Mouse (Mus musculus) cerebellum, postnatal 25 days (tissue): ENCODE measurements around the gene Fshr.

Experiments used
- DNase-seq, 2 experiments: peaks; one replicate each; pipeline ENCODE4 v3.0.0; 2021; ENCODE audit warnings: mixed read lengths in 2 of 2

The Fshr gene

DNA sequence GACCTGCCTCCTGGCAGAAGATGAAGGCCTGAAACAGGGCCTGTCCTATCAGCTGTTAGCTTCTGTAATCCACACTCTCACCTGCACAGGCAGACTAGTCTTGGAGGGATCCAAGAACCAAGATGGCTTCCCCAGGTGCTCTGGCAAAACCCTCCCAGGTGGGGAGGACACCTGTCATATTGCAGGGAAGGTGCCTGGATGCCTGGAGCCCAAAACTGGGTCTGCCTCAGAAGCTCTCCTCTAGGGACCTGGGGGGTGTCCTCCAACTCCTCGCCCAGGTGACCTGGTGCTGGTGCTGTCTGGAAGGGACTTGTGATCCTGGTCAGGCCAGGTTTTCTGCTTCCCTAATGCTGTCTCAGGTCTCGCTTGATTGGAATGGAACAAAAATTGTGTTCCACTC, 167.5 kb downstream of the Fshr start:
- DNase-seq, result no peak

DNA sequence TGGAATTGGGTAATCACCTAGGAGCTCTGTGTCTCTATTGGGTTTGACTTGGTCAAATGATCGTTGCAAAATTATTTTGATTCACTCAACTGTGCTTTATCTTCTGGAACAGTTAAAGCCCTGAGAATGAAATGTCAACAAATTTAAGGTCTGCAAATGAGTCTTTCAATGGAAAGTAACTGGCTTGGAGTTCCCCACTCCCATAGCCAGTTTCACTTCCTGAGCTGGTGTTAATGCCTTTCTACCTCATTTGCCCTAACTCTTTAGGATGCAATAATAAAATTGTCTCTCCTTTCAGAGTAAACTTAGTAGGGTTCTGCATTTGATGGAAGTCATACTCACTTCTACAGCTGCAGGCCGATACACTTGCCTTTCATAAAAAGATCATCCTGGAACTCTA, 181.0 kb downstream of the Fshr start:
- DNase-seq, result no peak

- no peak for DNase-seq
These were observed 183.5 kb downstream of the Fshr start for GRCm38 (mm10) chr17:89017002-89017401.

DNA sequence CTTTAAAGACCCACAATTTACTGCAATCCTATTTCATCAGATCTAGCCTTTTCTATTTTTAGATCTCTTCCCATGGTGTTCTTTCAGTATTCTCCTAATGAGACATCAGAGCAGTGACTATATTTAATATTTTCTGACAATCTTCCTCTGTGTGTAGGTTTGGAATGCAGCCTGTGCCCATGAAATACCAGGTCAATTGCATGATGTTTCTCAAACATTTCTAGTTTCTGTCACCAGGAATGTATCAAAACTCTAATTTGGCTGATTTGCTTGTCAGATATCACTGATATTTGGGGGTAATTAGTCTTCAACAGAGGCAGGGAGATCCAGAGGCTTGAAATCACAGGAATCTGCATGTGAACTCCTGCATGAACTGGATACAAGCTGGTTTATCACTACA, 186.8 kb downstream of the Fshr start:
- DNase-seq, result no peak

- no peak for DNase-seq
These were observed 191.4 kb downstream of the Fshr start for GRCm38 (mm10) chr17:89009117-89009516.

DNA sequence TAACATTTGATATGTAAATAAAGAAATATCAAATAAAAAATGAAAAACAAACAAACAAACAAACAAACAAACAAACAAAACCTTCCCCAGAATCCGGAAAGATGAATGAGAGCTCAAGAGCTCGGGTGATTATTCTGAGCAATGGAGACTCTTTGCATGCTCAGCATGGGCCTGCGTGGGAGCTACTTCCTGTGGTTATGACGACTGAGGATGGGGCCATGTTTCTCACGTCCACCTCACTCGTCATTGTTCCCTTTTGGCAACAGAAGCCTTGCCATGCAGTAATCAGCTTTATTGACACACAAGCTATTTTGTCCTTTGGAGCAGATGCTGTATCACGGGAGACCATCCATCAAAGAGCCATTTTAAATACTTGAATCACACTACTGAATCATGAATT, 191.8 kb downstream of the Fshr start:
- DNase-seq, result no peak

- DNase-seq, result no peak
These were observed 194.5 kb downstream of the Fshr start for GRCm38 (mm10) chr17:89005959-89006358.

GRCm38 (mm10) chr17:88999907-89000306, 200.6 kb downstream of the Fshr start:
- DNase-seq, result no peak

DNA sequence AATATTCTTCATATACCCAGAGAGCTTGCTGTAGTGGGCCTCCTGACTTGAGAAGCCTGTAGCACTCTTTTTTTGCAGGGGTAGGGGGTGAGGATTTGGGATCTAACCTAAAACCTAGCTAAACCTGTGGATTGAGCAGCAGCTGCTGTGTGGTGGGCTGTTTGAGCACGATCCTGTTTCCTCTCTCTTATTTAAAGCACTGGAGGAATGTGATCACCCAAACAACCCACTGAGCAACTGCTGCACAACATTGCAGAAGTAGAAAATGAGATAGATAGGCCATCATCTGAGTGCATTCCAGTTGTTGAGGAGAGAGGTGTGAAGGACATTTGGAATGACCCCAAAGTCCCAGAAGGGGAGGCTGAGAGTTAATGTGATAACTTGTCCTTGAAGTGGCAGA, 202.2 kb downstream of the Fshr start:
- no peak for DNase-seq

GRCm38 (mm10) chr17:88991238-88991637, 209.2 kb downstream of the Fshr start:
- no peak for DNase-seq

DNA sequence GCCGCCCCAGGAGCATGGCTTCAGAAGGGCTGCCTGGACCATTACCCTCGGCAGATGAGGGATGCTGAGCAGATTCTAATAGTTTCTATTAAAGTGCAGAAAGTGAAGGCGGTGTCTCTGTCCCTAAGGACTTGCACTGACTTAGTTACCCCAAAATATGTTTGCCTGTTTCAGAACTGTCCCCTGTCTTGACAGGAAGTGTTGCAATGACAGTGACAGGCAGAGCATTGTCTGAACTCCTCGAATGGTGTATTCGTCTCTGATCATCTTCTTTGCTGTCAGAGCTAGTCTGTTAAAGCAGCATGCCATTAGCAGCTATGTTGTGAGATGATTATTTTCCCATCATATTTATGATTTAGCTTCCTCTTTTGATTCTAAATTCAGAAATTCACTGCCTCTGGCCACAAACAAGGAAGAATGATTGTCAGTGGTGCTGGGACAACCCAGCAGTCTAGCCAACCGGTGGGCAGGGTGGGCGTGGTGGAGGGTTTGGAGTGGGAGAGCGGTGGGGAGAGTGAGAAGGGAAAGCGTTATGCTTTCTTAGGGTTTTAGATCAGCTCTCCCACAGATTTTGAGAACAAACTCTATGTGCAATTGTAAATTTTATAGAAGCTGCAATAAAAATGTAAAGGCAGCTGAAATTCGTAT, 219.6 kb downstream of the Fshr start:
- DNase-seq, result no peak

DNA sequence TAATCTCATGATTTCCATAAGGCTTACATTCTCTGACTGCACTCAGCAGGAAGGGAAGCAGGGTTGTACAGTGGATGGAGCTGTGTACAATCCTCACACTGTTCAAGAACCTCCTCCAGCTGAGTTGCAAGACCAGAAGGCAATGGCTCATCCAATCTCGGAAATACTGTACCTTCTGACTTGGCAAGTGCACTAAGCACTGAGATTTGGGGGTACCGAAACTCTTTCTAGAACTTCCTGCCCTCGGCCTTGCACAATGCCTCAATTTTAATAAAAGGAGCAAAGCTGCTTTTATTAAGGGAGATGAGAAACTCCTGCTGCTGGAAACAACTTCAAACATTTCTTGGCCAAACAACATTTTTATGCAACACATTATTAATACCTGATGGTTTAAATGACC, 225.9 kb downstream of the Fshr start:
- no peak for DNase-seq

DNA sequence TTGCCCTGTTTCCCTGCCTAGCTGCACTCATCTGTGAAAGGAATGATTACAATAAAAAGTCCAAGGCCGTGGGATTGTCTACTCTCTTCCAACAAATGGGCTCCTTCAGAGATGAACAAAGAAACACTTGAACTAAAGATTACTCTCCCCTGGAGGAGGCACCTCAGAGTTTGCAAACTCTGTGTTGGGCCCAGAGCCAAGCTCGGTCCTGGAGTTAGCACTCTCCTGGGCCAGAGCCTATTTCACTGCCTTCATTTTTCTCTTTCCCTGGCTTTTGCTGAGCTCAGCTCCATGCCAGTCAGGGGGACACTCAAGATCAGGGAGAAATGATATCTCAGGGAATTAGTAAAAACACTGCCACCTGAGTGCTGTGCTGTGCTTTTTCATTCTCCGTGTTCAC, 234.4 kb downstream of the Fshr start:
- no peak for DNase-seq

GRCm38 (mm10) chr17:88954011-88954410, 246.5 kb downstream of the Fshr start:
- DNase-seq, result peak; percentile 45 to 75

- no peak for DNase-seq
These were observed 262.3 kb downstream of the Fshr start for GRCm38 (mm10) chr17:88938153-88938681.

DNA sequence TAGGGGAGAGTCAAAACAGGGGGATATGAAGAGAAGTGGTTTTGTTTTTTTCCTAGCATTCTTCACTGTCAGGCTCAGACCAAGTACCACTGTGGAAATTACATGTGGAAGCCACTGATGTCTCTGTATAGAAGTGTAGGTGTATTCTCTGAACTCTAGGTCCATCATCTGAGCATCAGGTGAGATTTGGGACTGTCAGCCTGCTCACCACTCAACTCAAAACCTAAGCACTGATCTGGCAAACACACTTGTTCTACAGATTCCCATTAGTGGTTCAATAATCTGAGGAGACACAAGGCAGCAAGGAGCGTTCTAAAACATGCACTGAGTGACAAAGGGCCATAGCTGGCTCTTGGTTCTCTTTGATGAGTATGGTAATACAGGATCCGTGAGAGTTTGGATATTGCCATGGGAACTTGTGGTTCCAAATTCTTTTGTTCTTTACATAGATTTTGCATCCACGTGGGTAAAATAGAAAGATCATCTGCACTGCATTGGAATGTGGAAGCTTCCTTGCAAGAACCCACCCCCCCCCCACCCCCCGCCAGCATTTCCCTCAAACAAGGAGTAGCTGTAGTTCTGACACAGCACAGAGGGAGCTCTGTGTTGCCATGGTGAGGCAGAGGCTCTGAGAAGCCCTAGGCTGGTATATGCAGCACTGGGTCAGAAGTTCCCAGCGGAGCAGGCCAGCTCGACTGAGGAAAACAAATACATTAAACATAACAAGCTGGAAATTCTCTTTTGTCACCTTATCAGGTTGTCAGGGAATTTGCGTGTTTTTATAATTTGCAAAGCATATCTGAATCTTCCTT, 262.9 kb downstream of the Fshr start:
- peak in 1 of 2 experiments; percentile 9 for DNase-seq

DNA sequence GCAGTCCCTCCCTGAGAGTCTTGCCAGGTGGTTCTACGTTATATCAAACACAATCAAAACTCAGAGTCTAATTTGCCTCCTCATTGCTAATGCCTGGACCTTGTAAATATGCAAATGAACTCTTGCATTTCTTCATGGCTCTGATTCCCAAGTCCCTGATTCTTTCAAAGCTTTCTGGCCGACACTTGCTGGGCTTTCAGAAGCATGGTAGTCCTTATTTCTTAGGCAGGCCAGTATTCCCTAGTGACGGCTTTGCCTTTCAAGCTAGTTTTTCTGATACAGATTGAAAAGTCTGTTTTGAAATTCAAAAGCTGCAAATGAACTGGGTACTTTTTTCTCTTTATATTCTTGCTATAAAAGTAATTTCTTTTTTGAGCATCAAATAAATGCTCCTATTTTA, 263.5 kb downstream of the Fshr start:
- no peak for DNase-seq
